Mouse (Mus musculus) frontal cortex, postnatal 10 days (tissue): ENCODE measurements around the gene Hspd1.
"Not testable (repeated sequence)": the region's sequence is repeated elsewhere in the genome, so short reads cannot be mapped to it uniquely, and the experiment has no call there.

Source experiments
- DNase-seq, 2 experiments: peaks; one replicate each; pipeline ENCODE4 v3.0.0; 2022; ENCODE audit warnings: low spot score in 2 of 2, mixed read lengths in 1 of 2

The Hspd1 gene

GRCm38 (mm10) chr1:55087932-55088610, at the start of gene Hspd1, which contains the start of gene Hspe1:
TSS of gene Hspd1 (minus strand) at chr1:55088243.
TSS of gene Hspe1 (plus strand) at chr1:55088132.
- DNase-seq = peak; percentile 97 to 99

- DNase-seq = no peak
Measured at GRCm38 (mm10) chr1:55135846-55136245, 47.8 kb upstream of the Hspd1 start.

- DNase-seq = no peak
Measured at GRCm38 (mm10) chr1:55134301-55134700, 46.3 kb upstream of the Hspd1 start.

- DNase-seq = no peak
Measured at GRCm38 (mm10) chr1:55133173-55133572, 45.1 kb upstream of the Hspd1 start.

- DNase-seq = no peak
Measured at GRCm38 (mm10) chr1:55132308-55132707, 44.3 kb upstream of the Hspd1 start.

GRCm38 (mm10) chr1:55131424-55132014, 43.5 kb upstream of the Hspd1 start:
- DNase-seq = no peak

- peak; percentile 86 to 90 for DNase-seq
Measured at GRCm38 (mm10) chr1:55130943-55131401, 42.9 kb upstream of the Hspd1 start, which contains the start of gene Mob4. TSS of gene Mob4 (plus strand) at chr1:55131231.

- no peak for DNase-seq
Measured at GRCm38 (mm10) chr1:55130190-55130916, 42.3 kb upstream of the Hspd1 start.

GRCm38 (mm10) chr1:55129716-55130115, 41.7 kb upstream of the Hspd1 start:
- DNase-seq = no peak

- DNase-seq = not testable (repeated sequence)
Measured at GRCm38 (mm10) chr1:55124136-55124535, 36.1 kb upstream of the Hspd1 start.

- no peak for DNase-seq
Measured at GRCm38 (mm10) chr1:55123561-55123960, 35.5 kb upstream of the Hspd1 start.

GRCm38 (mm10) chr1:55123046-55123445, 35.0 kb upstream of the Hspd1 start:
- DNase-seq = no peak

- no peak for DNase-seq
Measured at GRCm38 (mm10) chr1:55109066-55109766, 21.2 kb upstream of the Hspd1 start.

- no peak for DNase-seq
Measured at GRCm38 (mm10) chr1:55108473-55108872, 20.4 kb upstream of the Hspd1 start.

GRCm38 (mm10) chr1:55107644-55108043, 19.6 kb upstream of the Hspd1 start:
- DNase-seq = no peak

GRCm38 (mm10) chr1:55106919-55107585, 19.0 kb upstream of the Hspd1 start:
- DNase-seq = no peak

- no peak for DNase-seq
Measured at GRCm38 (mm10) chr1:55092469-55092868, 4.4 kb upstream of the Hspd1 start.

GRCm38 (mm10) chr1:55092056-55092455, 4.0 kb upstream of the Hspd1 start:
- DNase-seq = no peak

GRCm38 (mm10) chr1:55089498-55090064, 1.5 kb upstream of the Hspd1 start:
- DNase-seq = no peak

GRCm38 (mm10) chr1:55088611-55089497, 811 bp upstream of the Hspd1 start:
- no peak for DNase-seq
